Mouse (Mus musculus): ENCODE data around the gene Slc12a9. TPM values are rescaled to one million over a fixed set of nuclear protein-coding genes. Genes with fewer than 3 reads are reported as not detected.

Gene Slc12a9
- total RNA-seq, 2 experiments from 2014 or later, result 2.7 to 3.0 TPM

DNA sequence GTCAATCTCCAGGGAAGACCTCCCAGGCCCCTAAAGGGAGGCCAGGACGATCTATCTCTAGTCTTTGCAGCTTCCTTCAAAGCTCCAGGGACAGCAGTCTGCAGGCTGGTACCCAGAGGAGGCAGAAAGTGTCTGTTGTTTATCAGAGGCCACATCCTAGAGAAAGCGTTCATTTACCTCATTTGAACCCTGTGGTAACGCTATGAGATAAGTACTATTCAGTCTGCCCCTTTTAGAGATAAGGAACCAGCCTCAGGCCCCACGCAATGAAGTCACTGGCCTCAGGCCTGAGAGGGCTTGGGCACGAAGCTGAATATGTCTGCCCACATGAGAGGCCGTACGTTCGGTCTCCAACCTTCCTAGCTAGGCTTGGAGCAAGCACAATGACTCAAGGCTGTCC lies 16.0 kb downstream of the Slc12a9 start:
- intact Hi-C loops (cut with DNase I), result no loop called here
- no peak for DNase-seq (ENCODE audit: low spot score)

DNA sequence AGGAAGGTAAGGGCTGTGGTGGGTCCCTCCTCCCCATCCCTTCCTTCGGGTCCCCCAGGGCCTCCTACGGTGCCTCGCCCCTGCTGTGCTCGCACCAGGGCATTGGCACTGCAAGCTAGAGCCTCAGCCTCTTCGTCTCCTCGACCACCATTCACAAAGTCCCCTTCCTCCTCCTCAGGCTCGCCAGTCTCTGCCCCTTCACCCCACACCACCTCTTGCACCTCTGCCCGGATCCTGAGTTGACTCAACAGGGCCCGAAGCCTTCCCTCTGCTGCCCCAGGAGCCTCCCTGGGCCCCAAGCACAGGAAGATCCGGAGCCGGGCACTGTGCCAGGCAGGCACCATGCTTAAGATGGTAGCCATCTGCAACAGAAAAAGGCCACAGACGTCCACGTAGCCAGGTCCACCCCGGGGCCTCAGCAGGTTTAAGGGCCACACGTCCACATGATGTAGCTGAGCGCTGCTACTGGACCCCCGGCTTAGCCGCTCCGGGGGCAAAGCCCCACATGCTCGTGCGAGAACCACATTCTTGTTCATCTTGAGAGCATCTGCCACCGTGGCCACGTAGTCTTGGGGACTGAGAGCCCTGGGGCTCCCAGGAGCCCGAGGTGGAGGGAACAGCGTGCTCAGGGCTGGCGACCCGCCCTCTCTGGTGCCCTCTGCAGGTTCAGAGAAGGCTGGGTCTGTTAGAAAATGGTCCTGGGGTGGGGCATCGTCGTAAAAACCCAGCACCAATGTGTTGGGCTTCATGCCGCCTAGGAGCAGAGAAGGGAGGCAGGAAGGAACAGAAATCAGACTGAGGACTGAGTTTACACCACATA lies 18.1 kb downstream of the Slc12a9 start:
- DNase-seq (ENCODE audit: low spot score), result no peak
- intact Hi-C loops (cut with DNase I), result no loop called here

DNA sequence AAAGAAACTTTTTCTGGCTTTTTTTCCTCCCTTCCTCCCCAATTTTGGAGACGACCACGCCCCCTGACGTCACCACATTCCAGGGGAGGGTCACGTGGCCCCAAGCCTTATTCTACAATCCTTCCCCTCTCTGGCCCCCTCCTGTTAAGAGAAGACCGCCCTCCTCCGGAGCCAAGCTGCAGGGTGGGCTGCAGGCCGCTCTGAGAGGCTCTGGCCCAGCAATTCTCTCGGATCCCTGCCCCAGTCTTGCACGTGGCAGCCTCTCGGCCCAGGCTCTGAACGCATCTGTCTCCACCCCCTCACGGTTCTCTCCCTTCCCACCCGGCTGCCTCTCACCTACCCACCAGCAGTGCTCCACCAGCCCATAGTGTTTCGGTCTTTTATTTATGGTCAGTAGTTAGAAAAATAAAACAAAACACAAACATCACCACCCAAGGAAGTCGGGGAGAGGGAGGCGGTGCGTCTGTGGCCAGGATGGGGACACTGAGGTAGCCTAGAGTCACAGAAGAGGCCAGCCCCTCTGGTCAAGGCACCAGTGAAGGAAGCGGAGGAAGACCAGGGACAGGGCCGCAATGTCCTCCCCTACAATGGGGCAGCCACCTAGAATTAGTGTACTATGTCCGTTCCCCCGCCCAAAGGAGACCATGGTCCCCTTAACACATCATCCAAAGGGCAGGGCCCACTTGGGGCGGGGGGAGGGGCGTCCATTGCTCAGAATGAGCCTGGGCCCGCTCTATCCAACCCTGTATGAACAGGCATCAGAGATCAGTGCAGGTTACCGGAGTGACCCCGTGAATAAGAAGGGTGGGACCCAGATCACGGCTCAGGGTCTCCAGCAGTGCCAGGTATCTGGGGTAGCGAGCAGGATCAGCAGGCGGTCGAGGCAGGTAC lies 19.0 kb downstream of the Slc12a9 start, which contains the start of gene Trip6:
Gene Trip6, minus strand, starts transcription at position 212 of the 891 bp plus-strand sequence.
- DNase-seq (ENCODE audit: low spot score), result peak; percentile 83
- intact Hi-C loops (cut with DNase I), result no loop called here

DNA sequence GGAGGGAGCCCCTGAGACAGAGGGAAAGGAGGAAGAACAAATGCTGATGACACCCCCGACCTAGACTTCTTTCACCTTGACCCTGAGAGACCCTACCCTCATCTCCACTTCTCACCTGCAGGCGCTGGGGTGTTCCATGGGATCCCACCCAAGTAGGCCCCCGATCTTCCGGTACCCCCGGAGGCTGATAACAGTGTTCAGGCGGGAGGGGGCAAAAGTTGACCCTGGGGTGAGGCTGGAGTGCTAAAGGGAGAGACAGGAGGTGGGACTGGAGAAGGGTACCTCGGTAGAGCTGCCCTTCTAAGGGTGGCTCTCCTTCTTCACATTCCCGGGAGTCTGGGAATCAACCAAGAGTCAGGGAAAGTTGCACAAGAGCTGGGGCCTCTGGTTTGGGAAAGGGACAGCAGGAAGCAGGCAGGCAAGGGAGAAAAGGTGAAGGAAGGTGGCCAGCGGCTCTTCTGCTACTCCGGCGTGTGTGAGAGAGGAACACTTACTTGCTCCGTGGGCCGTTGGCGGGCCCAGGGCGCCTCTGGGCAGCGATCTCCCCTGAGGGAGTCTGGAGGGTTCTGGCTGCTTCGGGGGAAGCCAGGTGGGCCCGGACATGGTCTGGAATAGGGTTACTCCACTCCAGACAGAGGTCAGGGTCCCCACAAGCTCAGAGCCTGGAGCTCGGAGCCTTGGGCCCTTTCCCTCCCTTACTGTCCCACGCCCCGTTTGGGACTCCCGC lies 19.8 kb downstream of the Slc12a9 start:
- DNase-seq (ENCODE audit: low spot score), result no peak
- intact Hi-C loops (cut with DNase I), result no loop called here

DNA sequence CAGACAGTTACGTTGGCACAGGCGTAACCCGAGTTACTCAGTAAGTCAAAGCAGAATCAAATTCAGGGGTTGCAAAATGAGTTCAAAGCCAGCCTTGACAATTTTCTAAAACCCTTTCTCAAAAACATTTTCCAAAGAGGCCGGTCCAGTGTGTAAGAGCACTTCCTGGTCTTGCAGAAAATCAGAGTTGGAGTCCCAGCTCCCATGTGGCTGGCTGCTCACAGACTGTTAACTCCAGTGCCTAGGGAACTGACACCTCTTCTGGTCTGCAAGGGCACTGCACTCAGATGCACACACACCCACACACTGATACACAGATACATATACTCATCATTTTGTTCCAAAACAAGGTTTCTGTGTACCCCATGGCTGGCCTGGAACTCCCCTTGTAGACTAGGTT lies 25.0 kb downstream of the Slc12a9 start:
- no peak for DNase-seq (ENCODE audit: low spot score)
- intact Hi-C loops (cut with DNase I), result no loop called here

DNA sequence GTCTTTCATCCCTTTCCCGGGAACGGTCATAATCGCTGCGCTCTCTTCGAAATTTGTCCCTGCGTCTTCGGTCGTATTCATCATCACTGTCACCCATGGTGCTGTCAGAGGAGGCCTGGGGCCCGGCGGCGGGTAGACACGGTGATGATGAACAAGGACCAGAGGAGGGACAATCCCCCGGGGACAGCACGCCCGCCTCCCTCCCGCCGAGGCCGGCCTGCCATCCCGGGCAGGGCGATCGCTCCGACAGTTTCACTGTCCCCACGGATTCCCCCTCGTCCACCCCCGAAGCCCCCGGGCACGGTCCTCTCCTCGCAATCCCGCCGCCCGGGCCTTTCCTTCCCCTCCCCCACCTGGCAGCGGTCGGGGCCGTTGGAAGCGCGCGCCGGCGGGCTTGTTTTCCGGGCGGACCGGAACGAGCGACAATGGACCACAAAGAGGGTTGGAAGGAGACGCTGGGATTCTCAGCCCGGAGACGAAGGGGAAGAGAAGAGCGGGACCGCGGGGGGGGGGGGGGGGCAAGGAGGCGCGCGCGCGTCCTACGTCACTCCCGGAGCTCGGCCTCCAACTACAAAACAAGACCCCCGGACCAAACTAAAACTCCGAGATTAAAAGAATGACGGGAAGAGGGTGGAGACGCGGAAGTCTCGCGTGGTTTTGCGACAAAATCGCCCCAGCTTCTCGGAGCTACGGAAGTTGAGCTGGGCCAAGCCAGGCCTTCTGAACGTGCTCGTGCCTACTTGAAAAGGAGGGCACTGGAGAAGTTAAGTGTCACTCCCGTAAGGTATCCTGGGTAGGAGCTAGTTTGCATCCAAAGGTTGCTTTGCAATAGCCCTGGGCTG lies 26.1 kb downstream of the Slc12a9 start, which contains the start of gene Srrt:
Gene Srrt, minus strand, starts transcription at position 604 of the 842 bp plus-strand sequence.
- intact Hi-C loops (cut with DNase I), result no loop called here
- peak; percentile 83 for DNase-seq (ENCODE audit: low spot score)

DNA sequence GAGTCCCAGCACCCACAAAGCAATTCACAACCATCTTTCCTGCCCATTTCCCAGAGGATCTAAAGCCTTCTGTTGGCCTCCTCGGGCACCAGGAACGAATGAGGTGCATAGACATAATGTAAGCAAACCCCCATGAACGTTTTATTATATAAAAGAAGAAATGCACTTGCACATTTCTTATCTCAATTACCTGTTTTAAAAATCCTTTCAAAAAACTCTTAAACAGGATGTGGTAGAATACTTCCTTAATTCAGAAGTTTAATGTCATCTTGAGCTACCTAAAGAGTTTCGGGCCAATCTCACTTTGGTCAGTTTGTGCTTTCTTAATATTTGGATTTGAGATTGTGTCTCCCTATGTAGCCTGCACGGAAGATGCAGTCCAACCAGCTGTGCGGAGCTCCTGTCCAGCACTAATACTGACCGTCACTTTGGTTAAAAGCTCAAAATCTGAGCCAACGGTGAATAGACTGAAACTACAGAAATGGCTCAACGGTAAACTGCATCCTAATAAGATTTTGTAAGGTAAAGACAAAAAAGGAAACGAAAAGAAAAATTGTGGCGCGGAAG lies 26.9 kb downstream of the Slc12a9 start:
- DNase-seq (ENCODE audit: low spot score), result no peak
- intact Hi-C loops (cut with DNase I), result no loop called here

DNA sequence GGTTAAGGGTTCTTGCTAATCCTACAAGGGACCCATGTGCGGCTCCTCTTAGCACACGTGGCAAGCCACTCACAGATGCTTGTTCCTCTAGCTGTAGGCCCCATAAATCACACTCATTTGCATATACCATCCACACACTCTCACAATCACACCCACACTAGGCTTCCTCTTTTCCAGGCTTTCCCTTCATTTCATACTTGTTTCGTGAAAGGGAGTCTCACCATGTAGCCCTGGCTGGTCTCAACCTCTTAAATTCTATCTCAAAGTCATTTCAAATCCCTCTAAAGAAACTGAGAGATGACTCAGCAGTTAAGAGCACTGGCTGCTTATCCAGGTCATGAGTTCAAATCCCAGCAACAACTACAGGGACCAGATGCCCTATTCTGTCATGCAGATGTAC lies 27.6 kb downstream of the Slc12a9 start:
- intact Hi-C loops (cut with DNase I), result no loop called here
- DNase-seq (ENCODE audit: low spot score), result no peak

DNA sequence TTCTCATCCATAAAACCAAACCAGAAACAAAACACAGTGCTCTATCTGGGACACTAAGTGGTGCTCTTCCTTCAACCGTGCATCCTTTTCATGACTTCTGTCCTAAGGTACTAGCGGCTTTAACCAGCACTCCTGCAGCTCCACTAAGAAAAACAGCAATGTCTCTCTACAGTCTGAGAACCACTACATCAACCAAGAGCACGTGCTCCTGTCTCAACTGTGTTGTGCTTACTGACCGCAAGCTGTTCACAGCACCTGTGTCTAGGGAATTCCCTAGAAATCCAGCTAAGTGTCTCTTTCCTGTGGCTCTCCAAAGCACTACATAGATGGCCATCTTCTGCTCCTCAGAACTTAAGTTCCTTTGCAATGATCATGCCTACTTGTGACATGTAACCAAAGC lies 28.6 kb downstream of the Slc12a9 start:
- no peak for DNase-seq (ENCODE audit: low spot score)
- intact Hi-C loops (cut with DNase I), result no loop called here

DNA sequence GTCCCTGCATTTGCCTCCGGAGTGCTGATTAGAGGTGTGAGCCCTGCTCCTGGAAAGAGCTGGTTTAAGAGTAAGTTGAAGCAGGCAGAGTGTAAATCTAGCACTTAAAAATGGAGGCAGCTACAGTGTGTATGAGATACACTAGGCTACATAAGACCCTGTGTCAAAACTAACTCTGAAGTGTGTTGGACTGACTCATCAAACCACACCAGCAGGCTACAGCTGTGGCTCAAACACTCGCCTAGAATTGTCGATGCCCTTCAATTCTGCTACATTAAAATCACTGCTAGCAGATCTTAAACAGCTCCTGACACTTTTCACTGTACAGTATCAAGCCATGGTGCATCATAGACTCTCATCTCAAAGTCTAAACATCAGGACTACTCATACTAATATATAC lies 29.2 kb downstream of the Slc12a9 start:
- no peak for DNase-seq (ENCODE audit: low spot score)
- intact Hi-C loops (cut with DNase I), result no loop called here

DNA sequence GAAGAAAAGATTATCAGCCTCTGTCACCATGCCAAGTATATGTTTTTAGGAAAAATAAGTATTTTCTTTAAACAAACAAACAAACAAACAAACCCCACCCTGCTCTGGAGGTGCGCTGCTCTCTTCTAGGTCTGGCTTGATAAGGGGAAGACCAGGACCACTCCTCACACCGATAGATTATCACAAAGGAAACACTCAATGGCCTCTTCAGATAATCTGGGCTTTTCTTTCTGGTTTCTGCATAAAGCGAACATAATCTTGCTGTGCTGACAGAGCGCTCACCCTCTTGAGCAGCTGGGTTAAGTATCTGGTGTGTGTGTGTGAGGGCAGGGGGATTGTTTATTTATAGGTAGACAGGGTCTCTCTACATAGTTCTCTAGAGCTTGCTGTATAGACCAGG lies 29.8 kb downstream of the Slc12a9 start:
- no peak for DNase-seq (ENCODE audit: low spot score)
- intact Hi-C loops (cut with DNase I), result no loop called here

DNA sequence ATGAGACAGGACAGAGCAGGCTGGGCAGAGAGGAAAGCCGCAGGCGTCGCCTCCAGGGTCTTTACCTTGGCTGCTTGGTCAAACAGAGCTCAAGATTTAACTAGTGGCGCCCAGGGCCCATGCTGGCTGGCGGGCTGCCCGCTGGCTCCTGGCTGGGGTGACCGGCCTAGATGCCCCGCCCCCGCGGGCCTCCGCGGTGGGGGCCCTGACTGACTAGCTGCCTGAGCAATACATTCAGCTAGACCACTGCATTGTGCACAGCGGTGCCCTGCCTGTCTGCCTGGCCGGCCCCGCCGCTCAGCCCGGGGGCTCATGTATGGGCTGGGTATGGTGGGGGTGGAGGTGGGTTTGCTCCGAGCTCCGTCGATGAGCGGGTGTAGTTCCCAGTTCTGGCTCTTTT lies 32.1 kb downstream of the Slc12a9 start:
- DNase-seq (ENCODE audit: low spot score), result no peak
- intact Hi-C loops (cut with DNase I), result no loop called here

DNA sequence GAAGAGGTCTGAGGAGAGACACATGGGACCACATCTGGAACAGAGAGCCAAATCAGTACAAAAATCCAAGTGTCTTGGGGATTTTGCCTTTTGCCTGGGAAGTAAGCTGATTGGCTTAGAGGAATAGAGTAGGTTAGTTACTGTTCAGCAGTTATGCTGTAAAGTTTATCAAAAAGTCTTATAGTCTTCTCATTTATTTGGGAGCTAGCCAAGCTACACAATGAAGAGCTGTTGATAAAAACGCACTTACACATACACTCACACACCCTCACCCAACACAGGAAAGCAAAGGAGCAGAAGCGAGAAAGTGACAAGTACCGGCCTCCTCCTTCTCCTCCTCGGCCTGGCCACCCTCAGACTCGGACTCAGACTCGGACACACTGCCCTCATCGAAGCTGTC lies 34.2 kb downstream of the Slc12a9 start:
- DNase-seq (ENCODE audit: low spot score), result no peak
- intact Hi-C loops (cut with DNase I), result no loop called here

DNA sequence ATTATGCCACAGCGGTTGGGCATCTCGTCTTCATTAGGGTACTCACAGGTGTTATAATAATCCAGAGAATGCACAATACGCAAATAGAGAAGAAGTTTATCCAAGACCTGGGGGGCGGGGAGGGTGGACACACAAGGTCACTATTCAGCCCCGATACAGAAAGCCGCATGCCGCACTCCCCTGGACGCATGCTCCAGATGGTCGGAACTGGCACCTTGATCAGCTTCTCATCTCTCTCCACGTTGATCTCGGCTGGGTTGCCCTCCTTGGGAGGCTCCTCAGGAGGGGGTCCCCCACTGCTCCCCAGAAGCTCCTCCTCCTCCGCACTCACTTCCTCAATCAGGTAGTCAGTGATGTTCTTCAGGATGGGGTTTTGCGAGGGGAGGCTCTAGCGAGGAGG lies 36.3 kb downstream of the Slc12a9 start:
- DNase-seq (ENCODE audit: low spot score), result no peak
- intact Hi-C loops (cut with DNase I), result no loop called here

DNA sequence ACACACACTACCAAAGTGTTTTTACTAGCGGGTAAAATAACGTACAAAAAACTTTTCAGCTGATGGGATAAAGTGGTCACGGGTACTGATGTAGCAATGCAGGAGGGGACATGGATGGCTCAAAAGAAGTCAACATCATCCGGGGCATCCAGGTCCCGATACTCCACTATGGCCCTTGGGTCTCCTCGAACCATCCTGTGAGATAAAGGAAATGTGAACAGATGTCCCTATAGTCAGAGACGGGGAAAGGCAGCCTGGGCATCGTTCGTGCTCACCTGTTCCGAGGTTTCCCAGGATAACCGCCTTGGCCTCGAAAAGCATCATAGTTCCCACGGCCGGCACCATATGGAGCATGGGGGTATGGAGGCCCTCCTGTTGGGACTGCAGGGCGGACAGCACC lies 37.7 kb downstream of the Slc12a9 start:
- DNase-seq (ENCODE audit: low spot score), result no peak
- intact Hi-C loops (cut with DNase I), result no loop called here

DNA sequence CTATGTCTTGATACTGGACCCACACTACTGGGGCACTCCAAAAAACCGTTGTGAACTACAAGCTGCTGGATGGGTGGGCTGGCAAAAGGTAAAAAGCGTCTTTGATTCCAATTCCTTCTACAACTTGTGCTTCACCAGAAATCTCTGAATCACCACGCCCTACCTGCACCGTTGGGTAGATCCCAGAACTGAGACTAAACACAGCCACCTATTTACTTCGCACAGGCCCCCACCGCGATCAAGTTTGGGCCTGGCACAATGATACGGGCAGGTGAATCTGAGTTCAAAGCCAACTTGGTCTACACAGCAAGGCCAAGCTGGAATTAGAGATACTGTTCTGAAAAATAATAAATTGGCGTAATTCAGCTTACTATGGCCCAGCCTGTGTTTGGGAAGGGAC lies 38.1 kb downstream of the Slc12a9 start:
- intact Hi-C loops (cut with DNase I), result no loop called here
- DNase-seq (ENCODE audit: low spot score), result no peak

DNA sequence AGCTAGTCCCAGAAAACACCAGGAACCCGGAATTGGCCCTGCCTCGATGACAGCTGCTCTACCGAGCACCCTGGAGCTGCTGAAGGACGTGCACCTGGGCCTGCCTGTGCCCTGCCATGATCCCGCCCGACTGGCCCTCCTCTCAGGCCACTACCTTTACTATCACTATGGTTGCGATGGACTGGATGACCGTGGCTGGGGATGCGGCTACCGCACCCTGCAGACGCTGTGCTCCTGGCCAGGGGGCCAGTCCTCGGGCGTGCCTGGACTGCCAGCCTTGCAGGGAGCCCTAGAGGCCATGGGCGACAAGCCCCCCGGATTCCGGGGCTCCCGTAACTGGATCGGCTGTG lies 38.7 kb downstream of the Slc12a9 start:
- intact Hi-C loops (cut with DNase I), result loop anchor here (5.0 kb wide), 1 partner anchor 208 kb away; the partner anchor contains the start of gene Pop7
- DNase-seq (ENCODE audit: low spot score), result no peak

DNA sequence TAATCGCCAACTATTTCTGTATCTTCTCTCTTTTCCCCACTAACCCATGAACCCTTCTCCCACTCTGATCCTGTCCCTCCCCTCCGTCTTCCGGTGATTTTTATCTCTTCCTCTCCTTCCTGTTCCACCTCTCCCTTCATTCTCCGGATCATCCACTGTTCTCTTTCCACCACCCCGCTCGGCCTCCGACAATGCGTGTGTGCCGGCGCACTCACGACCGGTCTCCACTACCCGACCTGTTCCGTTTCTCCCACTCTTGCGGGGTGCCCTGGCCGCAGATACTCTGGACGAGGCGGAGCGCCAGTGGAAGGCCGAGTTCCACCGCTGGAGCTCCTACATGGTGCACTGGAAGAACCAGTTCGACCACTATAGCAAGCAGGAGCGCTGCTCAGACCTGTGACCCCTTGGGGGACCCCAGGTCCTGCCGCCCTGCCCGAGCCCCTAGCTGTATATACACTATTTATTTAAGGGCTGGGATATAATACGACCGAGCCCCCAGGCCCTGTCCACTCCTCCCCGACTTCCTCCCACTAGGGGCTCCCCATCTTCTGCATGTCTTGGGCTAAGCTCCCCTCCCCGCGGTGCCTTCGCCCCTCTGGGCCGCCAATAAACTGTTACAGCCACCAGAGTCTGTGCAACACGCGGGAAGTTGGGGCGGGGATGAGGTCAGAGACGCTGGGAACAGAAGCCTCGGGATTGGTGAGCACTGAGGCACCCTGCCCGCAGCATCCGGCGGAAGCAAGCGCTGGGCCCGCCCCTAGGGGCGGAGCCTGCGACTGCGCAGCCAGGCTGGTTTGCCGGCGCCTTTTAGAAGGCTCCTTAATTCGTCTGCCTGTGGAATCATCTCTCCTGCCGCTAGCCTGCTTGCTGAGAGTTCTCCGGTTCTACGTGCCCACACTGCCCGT lies 39.3 kb downstream of the Slc12a9 start, which contains the start of gene Ufsp1:
Gene Ufsp1, plus strand, starts transcription at position 791 of the 905 bp plus-strand sequence.
- intact Hi-C loops (cut with DNase I), result loop anchor here (5.0 kb wide), 1 partner anchor 208 kb away; the partner anchor contains the start of gene Pop7
- DNase-seq (ENCODE audit: low spot score), result peak; percentile 88
